Mouse (Mus musculus): Measurements from ENCODE around the gene Cox7a2l.

DNA sequence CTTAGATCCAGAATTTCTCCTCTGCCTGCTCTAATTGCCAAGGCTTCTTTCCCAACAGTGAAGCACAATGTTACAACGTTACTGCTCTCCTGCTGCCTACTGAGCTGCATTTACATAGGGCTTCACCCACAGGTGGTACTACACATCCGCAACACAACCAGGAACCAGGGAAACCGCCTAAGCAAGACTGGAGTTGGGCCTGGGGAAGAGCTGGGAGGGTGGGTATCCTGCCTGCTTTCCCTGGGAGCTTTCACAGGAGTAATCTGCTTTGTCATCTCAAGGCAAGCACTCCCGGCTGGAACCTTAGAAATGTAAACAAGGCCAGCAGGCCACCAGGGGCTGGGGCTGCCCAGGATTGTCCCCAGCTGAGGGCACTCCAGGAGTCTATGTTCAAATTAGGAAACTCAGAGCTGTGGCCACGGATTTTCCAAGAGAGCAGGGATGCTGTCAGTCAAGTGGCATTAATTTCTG is 9.0 kb upstream of the Cox7a2l start:
- TF ChIP-seq CTCF (IDR thresholded peaks at IDR 0.05) (no peak), POLR2A (IDR thresholded peaks at IDR 0.05; ENCODE audit: insufficient read depth, low read depth, low read length) (no peak)

Measured in heart, adult 2 months (tissue).